Mouse (Mus musculus) hindbrain, embryonic 10.5 days (tissue): ENCODE data around the gene Skiv2l. TPM values are rescaled to one million over a fixed set of nuclear protein-coding genes. Genes with fewer than 3 reads are reported as not detected.

Experiments used
- polyA plus RNA-seq: library from polyadenylated mRNA; unstranded; fragments of >200 nt; fragmentation: Nextera tagmentation; extraction: Ambion mirVana; gene quantifications from 2 replicates; pipeline ENCODE4 v1.2.1, GENCODE M21; 2016

The Skiv2l gene
- polyA plus RNA-seq, 1 experiment from 2014 or later, result 65.1 TPM

Other genes with a start within 250 kb of the Skiv2l start
- gene Rnf5, start 246.5 kb downstream of the Skiv2l start, polyA plus RNA-seq, result 202 and 223 TPM in 2 replicates
- gene Agpat1, start 245.9 kb downstream of the Skiv2l start, polyA plus RNA-seq, result 68.1 and 104 TPM in 2 replicates
- 6.0 and 6.1 TPM in 2 replicates for gene Egfl8, start 234.2 kb downstream of the Skiv2l start, polyA plus RNA-seq
- 22.7 and 28.7 TPM in 2 replicates for gene Ppt2, start 221.7 kb downstream of the Skiv2l start, polyA plus RNA-seq
- 0.58 and 1.4 TPM in 2 replicates for gene Prrt1, start 220.7 kb downstream of the Skiv2l start, polyA plus RNA-seq
- gene Fkbpl, start 205.4 kb downstream of the Skiv2l start, polyA plus RNA-seq, result 19.4 and 19.6 TPM in 2 replicates
- 111 and 118 TPM in 2 replicates for gene Atf6b, start 203.1 kb downstream of the Skiv2l start, polyA plus RNA-seq
- gene Tnxb, start 179.7 kb downstream of the Skiv2l start, polyA plus RNA-seq, result 0.01 and 0.02 TPM in 2 replicates
- not detected in 2 replicates for gene C4b, start 106.3 kb downstream of the Skiv2l start, polyA plus RNA-seq
- not detected in 2 replicates for gene Cyp21a1, start 45.6 kb downstream of the Skiv2l start, polyA plus RNA-seq
- 29.0 and 34.4 TPM in 2 replicates for gene Stk19, start 13.3 kb downstream of the Skiv2l start, polyA plus RNA-seq
- 83.2 and 83.7 TPM in 2 replicates for gene Dxo, start 13.2 kb downstream of the Skiv2l start, polyA plus RNA-seq
- gene Nelfe, start 181 bp upstream of the Skiv2l start, polyA plus RNA-seq, result 137 and 139 TPM in 2 replicates
- 1.9 TPM in 2 replicates for gene Cfb, start 12.3 kb upstream of the Skiv2l start, polyA plus RNA-seq
- gene Zbtb12, start 29.3 kb upstream of the Skiv2l start, polyA plus RNA-seq, result 5.2 and 5.6 TPM in 2 replicates
- 0.14 TPM in 1 of 2 replicates, not detected in the other for gene Gm20547, start 31.8 kb upstream of the Skiv2l start, polyA plus RNA-seq
- gene C2, start 48.1 kb upstream of the Skiv2l start, polyA plus RNA-seq, result 0.58 and 1.0 TPM in 2 replicates
- gene Ehmt2, start 48.3 kb upstream of the Skiv2l start, polyA plus RNA-seq, result 98.2 and 100 TPM in 2 replicates
- gene Slc44a4, start 64.3 kb upstream of the Skiv2l start, polyA plus RNA-seq, result 0.41 TPM in 1 of 2 replicates, not detected in the other
- 16.2 and 20.7 TPM in 2 replicates for gene Neu1, start 81.0 kb upstream of the Skiv2l start, polyA plus RNA-seq
- 0.09 and 0.20 TPM in 2 replicates for gene Hspa1b, start 109.0 kb upstream of the Skiv2l start, polyA plus RNA-seq
- gene Gm20481, start 119.7 kb upstream of the Skiv2l start, polyA plus RNA-seq, result 0.42 TPM in 1 of 2 replicates, not detected in the other
- 0.90 and 1.7 TPM in 2 replicates for gene Hspa1a, start 121.9 kb upstream of the Skiv2l start, polyA plus RNA-seq
- 0.76 and 0.78 TPM in 2 replicates for gene Hspa1l, start 122.5 kb upstream of the Skiv2l start, polyA plus RNA-seq
- gene Lsm2, start 131.7 kb upstream of the Skiv2l start, polyA plus RNA-seq, result 278 and 314 TPM in 2 replicates
- 176 and 199 TPM in 2 replicates for gene Vars, start 150.8 kb upstream of the Skiv2l start, polyA plus RNA-seq
- gene Vwa7, start 166.4 kb upstream of the Skiv2l start, polyA plus RNA-seq, result 0.10 and 0.24 TPM in 2 replicates
- gene Sapcd1, start 177.8 kb upstream of the Skiv2l start, polyA plus RNA-seq, result 5.2 and 5.6 TPM in 2 replicates
- 3.9 and 6.4 TPM in 2 replicates for gene Msh5, start 196.5 kb upstream of the Skiv2l start, polyA plus RNA-seq
- 232 and 239 TPM in 2 replicates for gene Clic1, start 199.8 kb upstream of the Skiv2l start, polyA plus RNA-seq
- gene Ddah2, start 208.8 kb upstream of the Skiv2l start, polyA plus RNA-seq, result 536 and 664 TPM in 2 replicates
- 0.20 and 0.27 TPM in 2 replicates for gene Ly6g6c, start 215.2 kb upstream of the Skiv2l start, polyA plus RNA-seq
- gene Mpig6b, start 216.0 kb upstream of the Skiv2l start, polyA plus RNA-seq, result 0.76 and 1.1 TPM in 2 replicates
- 0.76 and 0.97 TPM in 2 replicates for gene Ly6g6e, start 226.7 kb upstream of the Skiv2l start, polyA plus RNA-seq
- 2.1 and 2.4 TPM in 2 replicates for gene Ly6g6d, start 227.9 kb upstream of the Skiv2l start, polyA plus RNA-seq
- gene Ly6g6f, start 235.4 kb upstream of the Skiv2l start, polyA plus RNA-seq, result 0.67 and 0.80 TPM in 2 replicates
- gene Abhd16a, start 239.1 kb upstream of the Skiv2l start, polyA plus RNA-seq, result 58.2 and 67.1 TPM in 2 replicates